Mouse (Mus musculus): ENCODE data around the gene Ascc1. TPM values are rescaled to one million over a fixed set of nuclear protein-coding genes. Genes with fewer than 3 reads are reported as not detected.
A peak's percentile ranks its signal among the peaks of the same experiment; 100 is the strongest.

Ascc1 gene
- total RNA-seq, 2 experiments from 2014 or later = 18.4 to 19.1 TPM

DNA sequence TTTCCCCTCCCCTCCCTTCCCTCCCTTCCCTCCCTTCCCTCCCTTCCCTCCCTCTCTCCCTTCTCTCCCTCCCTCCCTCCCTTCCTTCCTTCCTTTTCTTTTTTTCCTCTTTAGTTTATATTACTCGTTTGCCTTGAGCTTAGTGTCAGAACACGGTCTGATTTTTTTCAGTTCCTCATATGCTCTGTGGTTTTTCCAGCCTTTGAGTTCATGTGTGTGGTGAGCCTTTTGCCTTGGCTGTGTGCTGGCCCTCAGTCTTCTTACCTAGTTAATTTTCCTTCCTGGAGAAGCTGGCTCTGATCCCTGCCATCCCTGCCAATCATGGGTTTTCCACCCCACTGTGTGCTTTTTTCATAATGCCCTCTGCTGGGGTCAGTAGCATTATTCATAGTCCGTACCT, 6.5 kb downstream of the Ascc1 start:
- no peak for DNase-seq (ENCODE audit: low spot score in 2 of 2)

- DNase-seq (ENCODE audit: low spot score in 2 of 2) = no peak
Measured at GRCm38 (mm10) chr10:60016223-60016622, 13.6 kb downstream of the Ascc1 start.

DNA sequence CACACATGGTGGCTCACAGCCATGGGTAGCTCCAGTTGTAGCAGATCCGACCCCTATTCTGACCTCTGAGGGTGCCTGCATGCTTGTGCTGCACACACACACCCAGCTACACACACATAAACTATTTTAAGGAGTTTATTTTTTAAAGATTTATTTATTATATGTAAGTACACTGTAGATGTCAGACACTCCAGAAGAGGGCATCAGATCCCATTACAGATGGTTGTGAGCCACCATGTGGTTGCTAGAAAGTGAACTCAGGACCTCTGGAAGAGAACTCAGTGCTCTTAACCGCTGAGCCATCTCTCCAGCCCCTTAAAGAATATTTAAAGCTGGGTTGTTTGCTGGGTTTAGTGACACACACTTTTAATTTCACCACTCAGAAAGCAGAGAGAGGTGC, 16.7 kb downstream of the Ascc1 start:
- no peak for DNase-seq (ENCODE audit: low spot score in 2 of 2)

DNA sequence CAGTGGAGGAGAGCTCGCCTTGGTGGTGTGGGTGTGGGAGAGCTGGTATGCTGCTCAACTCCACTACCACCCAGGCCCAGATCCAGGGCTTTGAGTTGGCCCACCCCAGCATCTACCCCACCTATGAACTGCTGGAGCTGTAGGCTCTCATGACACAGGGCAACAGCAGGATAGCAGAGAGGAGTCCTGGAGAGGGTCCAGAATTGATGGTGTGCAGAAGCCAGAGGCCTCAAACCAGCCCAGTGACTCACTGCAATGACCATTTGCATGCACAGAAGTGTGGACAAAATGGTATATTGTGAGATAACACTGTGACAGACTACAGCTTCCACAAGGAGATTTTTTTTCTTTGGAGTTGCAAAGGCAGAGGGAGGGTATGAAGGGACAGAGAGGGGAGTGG, 21.1 kb downstream of the Ascc1 start:
- no peak for DNase-seq (ENCODE audit: low spot score in 2 of 2)

GRCm38 (mm10) chr10:60026759-60027395, 24.3 kb downstream of the Ascc1 start:
- DNase-seq (ENCODE audit: low spot score in 2 of 2) = no peak

GRCm38 (mm10) chr10:60027619-60028084, 25.0 kb downstream of the Ascc1 start:
- no peak for DNase-seq (ENCODE audit: low spot score in 2 of 2)

GRCm38 (mm10) chr10:60028181-60028580, 25.6 kb downstream of the Ascc1 start:
- no peak for DNase-seq (ENCODE audit: low spot score in 2 of 2)

DNA sequence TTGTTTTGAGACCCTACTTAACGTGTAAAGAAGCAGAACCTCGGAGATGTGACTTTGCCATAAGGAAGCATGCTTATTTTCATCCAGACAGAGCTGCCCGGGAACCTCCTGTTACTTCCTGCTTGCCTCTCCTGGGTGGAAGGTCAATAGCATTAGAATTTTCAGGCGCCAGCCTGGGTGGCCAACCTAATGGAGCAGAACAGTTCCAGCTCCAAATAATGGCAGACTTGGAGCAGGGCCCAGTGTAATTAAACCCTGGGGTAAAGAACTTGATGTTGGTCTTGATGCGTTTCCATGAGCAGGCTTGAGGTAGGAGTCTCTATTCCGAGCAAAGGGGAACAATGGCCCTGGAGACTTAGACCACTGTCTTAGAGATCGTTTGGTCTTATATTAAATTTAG, 26.4 kb downstream of the Ascc1 start:
- peak in 1 of 2 experiments; percentile 31 for DNase-seq (ENCODE audit: low spot score in 2 of 2)

- no peak for DNase-seq (ENCODE audit: low spot score in 2 of 2)
Measured at GRCm38 (mm10) chr10:60029387-60029786, 26.8 kb downstream of the Ascc1 start.

DNA sequence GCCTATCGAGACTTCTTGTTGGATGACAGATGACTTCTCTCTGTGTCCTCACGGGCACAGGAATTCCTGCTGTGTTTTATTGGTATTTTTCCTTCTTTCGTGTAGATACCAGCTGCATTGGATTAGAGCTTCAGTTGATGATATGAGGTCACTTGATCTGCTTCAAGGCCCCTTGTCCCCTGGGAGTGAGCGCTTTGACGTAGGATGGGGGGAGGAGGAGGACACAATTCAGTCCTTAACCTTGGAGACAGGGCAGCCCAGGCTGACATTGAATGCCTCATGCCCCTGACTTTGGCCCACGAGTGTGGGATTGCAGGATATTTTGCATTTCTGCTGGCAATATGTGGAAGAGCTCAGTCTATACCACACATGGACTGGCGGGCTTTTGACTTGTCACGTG, 29.0 kb downstream of the Ascc1 start:
- no peak for DNase-seq (ENCODE audit: low spot score in 2 of 2)

DNA sequence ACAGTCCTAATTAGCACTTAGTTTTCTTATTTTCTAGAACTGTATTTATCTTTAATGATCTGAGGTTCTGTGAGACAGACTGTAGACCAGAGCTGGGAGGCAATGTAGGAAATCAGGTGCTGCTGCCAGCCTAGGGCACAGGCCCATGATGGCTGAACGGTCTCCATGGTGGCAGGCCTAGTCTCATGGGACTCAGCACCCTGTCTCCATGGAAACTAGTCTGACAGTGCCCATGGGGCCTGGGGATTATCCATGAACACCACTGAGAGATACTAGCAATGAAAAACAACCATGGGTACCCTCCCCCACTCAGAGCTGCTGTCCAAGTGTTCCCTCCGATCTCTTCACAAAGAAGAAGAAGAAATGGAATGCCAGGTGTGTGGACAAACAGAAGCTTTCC, 29.4 kb downstream of the Ascc1 start:
- DNase-seq (ENCODE audit: low spot score in 2 of 2) = peak in 1 of 2 experiments; percentile 51

DNA sequence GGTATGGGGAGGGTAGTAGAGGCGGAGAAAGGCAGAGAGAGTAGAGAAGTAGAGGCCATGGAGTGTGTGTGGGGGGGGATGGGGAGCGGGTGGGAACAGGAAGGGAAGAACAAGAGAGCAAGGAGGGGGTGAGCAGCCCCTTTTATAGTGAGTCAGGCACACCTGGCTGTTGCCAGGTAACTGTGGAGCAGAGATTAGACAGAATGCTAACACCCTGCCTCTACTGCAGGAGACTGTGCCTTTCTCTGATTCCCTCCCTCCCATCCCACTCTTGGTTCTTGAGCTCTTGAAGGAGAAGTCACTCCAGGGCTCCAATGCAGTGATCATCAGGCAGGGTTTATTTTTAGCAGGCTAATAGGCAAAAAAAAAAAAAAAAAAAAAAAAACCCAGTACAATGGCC, 30.0 kb downstream of the Ascc1 start:
- no peak for DNase-seq (ENCODE audit: low spot score in 2 of 2)

- DNase-seq (ENCODE audit: low spot score in 2 of 2) = no peak
Measured at GRCm38 (mm10) chr10:60033064-60033463, 30.5 kb downstream of the Ascc1 start.

GRCm38 (mm10) chr10:60034621-60035020, 32.0 kb downstream of the Ascc1 start:
- no peak for DNase-seq (ENCODE audit: low spot score in 2 of 2)

DNA sequence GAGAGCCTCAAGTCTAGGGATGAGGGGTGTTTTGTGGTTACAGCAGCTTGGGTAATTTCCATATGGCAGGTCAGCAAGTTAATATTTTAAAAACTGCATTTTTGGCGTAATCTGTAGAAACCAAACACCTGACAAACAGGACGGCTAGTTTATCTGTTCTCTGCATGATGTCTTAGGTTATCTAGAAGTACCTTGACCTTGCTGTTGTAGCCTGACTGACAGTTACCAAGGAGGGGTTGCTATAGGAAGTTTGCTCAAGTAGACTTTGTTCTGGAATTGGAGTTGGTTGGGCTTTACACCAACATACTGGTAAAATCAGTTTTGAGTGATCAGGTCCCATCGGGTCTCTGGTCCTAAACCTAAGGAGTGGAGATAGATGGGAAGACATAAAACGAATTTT, 33.1 kb downstream of the Ascc1 start:
- no peak for DNase-seq (ENCODE audit: low spot score in 2 of 2)

DNA sequence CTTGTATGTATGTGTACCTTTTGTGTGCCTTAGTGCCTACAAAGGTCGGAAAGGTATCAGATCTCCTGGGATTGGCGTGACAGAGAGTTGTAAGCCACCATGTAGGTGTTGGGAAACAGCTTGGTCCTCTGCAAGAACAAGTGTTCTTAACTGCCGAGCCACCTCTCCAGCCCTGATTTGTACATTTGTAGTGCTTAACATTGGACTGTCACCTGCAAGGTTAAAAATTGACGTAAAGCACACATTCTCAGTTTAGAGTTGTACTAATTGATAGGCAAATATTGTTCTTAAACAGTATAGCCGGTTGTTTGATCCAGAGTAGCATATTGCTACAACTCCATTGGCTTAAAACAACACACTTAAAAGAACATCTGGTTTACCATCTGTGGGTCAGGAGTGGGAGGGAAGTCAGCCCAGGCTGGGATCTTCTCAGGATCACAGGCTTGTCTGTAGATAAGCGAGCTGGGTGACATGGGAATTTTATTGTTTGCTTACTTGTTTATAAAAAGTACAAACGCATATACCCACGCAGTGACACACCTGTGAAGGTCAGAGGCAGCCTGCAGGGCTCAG, 39.8 kb downstream of the Ascc1 start:
- DNase-seq (ENCODE audit: low spot score in 2 of 2) = no peak

DNA sequence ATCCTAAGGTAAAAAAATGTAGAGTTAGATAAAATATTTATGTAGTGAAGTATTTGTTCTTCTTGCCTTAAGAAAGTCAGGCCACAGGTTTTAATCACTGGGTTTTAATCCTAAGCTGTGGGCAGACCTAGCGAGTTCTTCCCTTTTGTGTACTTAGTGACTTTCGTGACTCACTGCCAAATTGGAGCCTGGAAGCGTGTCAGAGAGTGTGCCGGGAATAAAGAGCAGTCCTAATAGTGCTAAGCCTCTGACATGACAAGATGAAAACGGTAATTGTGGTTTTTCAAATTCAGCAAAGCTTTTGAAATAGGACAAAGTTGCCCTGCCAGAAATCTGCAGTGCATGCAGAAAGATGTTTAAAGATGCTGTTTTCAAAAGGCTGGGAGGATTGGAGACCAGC, 44.1 kb downstream of the Ascc1 start:
- peak in 1 of 2 experiments; percentile 68 for DNase-seq (ENCODE audit: low spot score in 2 of 2)

DNA sequence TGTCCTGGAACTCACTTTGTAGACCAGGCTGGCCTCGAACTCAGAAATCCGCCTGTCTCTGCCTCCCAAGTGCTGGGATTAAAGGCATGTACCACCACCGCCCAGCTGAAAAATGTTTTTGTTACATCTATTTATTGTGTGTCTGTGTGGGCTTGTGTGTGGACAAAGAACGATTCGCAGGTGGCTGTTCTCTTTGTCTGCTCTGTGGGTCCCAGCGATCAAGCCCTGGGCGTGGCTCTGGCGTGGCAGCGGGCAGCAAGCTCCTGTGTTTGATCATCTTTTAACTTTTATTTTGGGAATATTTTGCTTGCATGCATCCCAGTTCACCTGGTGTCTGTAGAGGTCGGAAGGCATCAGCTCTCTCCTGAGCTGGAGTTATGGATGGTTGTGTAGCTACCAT, 48.0 kb downstream of the Ascc1 start:
- DNase-seq (ENCODE audit: low spot score in 2 of 2) = no peak

- DNase-seq (ENCODE audit: low spot score in 2 of 2) = no peak
Measured at GRCm38 (mm10) chr10:60053073-60053472, 50.5 kb downstream of the Ascc1 start.

DNA sequence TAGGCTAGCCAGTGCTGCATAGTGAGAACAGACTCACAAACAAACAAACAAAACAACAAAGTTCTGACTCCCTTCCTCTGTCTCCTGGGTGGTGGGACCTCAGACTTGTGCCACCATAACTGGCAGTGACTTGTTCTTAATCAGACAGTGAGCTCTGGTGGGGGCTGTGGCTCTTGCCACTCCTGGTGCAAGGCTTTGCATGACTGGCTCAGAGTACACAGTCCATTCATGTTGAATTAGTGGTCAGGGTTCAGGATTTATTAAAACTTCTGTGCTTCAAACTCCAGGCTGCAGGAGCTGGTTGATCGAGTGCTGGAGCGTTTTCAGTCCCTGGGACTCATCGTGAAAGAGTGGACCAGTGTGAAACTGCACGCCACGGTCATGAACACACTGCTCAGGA, 59.6 kb downstream of the Ascc1 start:
- DNase-seq (ENCODE audit: low spot score in 2 of 2) = no peak

- no peak for DNase-seq (ENCODE audit: low spot score in 2 of 2)
Measured at GRCm38 (mm10) chr10:60062931-60063330, 60.3 kb downstream of the Ascc1 start.

- DNase-seq (ENCODE audit: low spot score in 2 of 2) = peak in 1 of 2 experiments; percentile 52
Measured at GRCm38 (mm10) chr10:60066524-60066923, 63.9 kb downstream of the Ascc1 start.

- no peak for DNase-seq (ENCODE audit: low spot score in 2 of 2)
Measured at GRCm38 (mm10) chr10:60075159-60075558, 72.6 kb downstream of the Ascc1 start.

Data from layer of hippocampus, postnatal 14 days (tissue).